Mouse (Mus musculus): ENCODE results near the gene Ugt1a10.

DNA sequence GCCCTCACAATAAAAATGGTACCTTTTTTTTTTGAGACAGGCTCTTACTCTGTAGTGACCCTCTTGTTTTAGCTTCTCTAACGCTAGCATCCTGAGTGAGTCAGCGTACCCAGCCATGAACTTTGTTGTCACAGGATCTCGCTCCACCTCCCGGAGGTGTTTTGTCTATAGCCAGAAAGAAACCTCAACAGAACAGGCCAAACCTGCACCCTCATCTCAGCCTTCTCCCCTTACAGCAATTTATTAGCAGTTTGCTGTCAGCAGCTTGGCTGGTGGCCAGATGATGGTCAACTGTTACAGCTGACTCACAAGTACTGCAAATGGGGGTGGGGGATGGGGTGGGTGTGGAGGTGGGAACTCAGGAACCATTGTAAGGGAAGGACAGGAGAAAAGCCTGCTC lies 207.1 kb downstream of the Ugt1a10 start:
- TF ChIP-seq POLR2A (IDR thresholded peaks at IDR 0.05; ENCODE audit: low read depth, low read length): no peak
- TF ChIP-seq CTCF (conservative IDR thresholded peaks at IDR 0.05; ENCODE audit: insufficient read depth, insufficient read length, low read depth, low read length): no peak

Measured in kidney, adult 2 months (tissue).